Comparison of ENCODE assay signal across 8 mouse cellular contexts in genomic region chr12:85279396-85280080, GRCm38 (mm10). TPM values are rescaled to one million over a fixed set of nuclear protein-coding genes. Genes with fewer than 3 reads are reported as not detected.
A peak's percentile ranks its signal among the peaks of the same experiment; 100 is the strongest.
DNase-seq lines count a peak whose midpoint lies in the region; ATAC-seq lines count a peak whose summit lies in the region.

No protein-coding gene starts in this region.

- peak overlapping the region; percentile 75 for H3K27ac ChIP-seq in lung, embryonic 16.5 days (ENCODE audit: low read length)
- peak overlapping the region; percentile 76; the same call in 1 of the 2 replicates for H3K27ac ChIP-seq in forebrain, embryonic 15.5 days (replicated peaks)
- H3K27ac ChIP-seq in liver, embryonic 13.5 days = peak overlapping the region; percentile 96
- H3K27ac ChIP-seq in stomach, embryonic 16.5 days (ENCODE audit: low read length) = peak overlapping the region; percentile 88

- peak overlapping the region; percentile 97 for H3K9ac ChIP-seq in lung, embryonic 16.5 days (ENCODE audit: low read length)
- peak overlapping the region; percentile 85 for H3K9ac ChIP-seq in forebrain, embryonic 15.5 days (replicated peaks)
- H3K9ac ChIP-seq in liver, embryonic 13.5 days = peak overlapping the region; percentile 93
- peak overlapping the region; percentile 95 for H3K9ac ChIP-seq in stomach, embryonic 16.5 days (ENCODE audit: low read length)

- H3K4me1 ChIP-seq in lung, embryonic 16.5 days (replicated peaks; ENCODE audit: control insufficient read depth, insufficient read depth, low read length) = 0 out of 2 replicates have a peak, but pooled peaks cover 9% of the 10 kb centered on the region
- peaks cover 14% of the 10 kb centered on the region for H3K4me1 ChIP-seq in forebrain, embryonic 15.5 days
- H3K4me1 ChIP-seq in liver, embryonic 13.5 days (replicated peaks) = peaks cover 32% of the 10 kb centered on the region
- H3K4me1 ChIP-seq in stomach, embryonic 16.5 days (ENCODE audit: control insufficient read depth, insufficient read depth, low read length) = peaks cover 4% of the 10 kb centered on the region

- H3K36me3 ChIP-seq in lung, embryonic 16.5 days (ENCODE audit: control insufficient read depth, insufficient read depth, low read length) = peaks cover 5% of the 10 kb centered on the region; the same call in 1 of the 2 replicates
- H3K36me3 ChIP-seq in forebrain, embryonic 15.5 days = no peaks in the 10 kb centered on the region
- H3K36me3 ChIP-seq in liver, embryonic 13.5 days = peaks cover 18% of the 10 kb centered on the region
- 0 out of 2 replicates have a peak, but pooled peaks cover 6% of the 10 kb centered on the region for H3K36me3 ChIP-seq in stomach, embryonic 16.5 days (ENCODE audit: control insufficient read depth, insufficient read depth, low read length)

- H3K27me3 ChIP-seq in lung, embryonic 16.5 days (ENCODE audit: control insufficient read depth, insufficient read depth, low read depth, low read length) = no peaks in the 10 kb centered on the region
- no peaks in the 10 kb centered on the region for H3K27me3 ChIP-seq in forebrain, embryonic 15.5 days
- no peaks in the 10 kb centered on the region for H3K27me3 ChIP-seq in liver, embryonic 13.5 days
- no peaks in the 10 kb centered on the region for H3K27me3 ChIP-seq in stomach, embryonic 16.5 days (ENCODE audit: control insufficient read depth, insufficient read depth, low read length)

- ATAC-seq in lung, embryonic 16.5 days (ENCODE audit: low read depth) = peak; percentile 26
- ATAC-seq in forebrain, embryonic 15.5 days (replicated peaks) = peak; percentile 49
- peak; percentile 55 for ATAC-seq in liver, embryonic 13.5 days (ENCODE audit: low read depth)
- ATAC-seq in stomach, embryonic 16.5 days (ENCODE audit: insufficient read depth, low FRiP score) = 0 out of 2 replicates have a peak, but pooled peaks have one; percentile 15

- H3K4me2 ChIP-seq in lung, embryonic 16.5 days (ENCODE audit: low read depth, low read length) = peak overlapping the region; percentile 90
- H3K4me2 ChIP-seq in forebrain, embryonic 15.5 days (replicated peaks) = peak overlapping the region; percentile 82
- H3K4me2 ChIP-seq in liver, embryonic 13.5 days = peak overlapping the region; percentile 87
- H3K4me2 ChIP-seq in stomach, embryonic 16.5 days (ENCODE audit: low read depth, low read length) = peak overlapping the region; percentile 77

- 5% methylated on average over 10 of the region's 10 CpGs for WGBS in lung, embryonic 16.5 days
- 6% methylated on average over 10 of the region's 10 CpGs for WGBS in forebrain, embryonic 15.5 days
- 3% methylated on average over 10 of the region's 10 CpGs for WGBS in liver, embryonic 13.5 days (ENCODE audit: insufficient replicate concordance)
- WGBS in stomach, embryonic 16.5 days = 6% methylated on average over 10 of the region's 10 CpGs

- no peak for DNase-seq in lung, postnatal 14 days
- DNase-seq in cerebellum, adult 11 months = peak; percentile 42
- DNase-seq in liver, embryonic 13.5 days = peak; percentile 30
- DNase-seq in thymus, postnatal 10 days (ENCODE audit: low spot score in 2 of 2) = no peak
- DNase-seq in thymus, postnatal 4 days = no peak

- H3K4me3 ChIP-seq in lung, embryonic 16.5 days (ENCODE audit: low read length) = peak overlapping the region; percentile 89
- peak overlapping the region; percentile 78 for H3K4me3 ChIP-seq in forebrain, embryonic 15.5 days
- peak overlapping the region; percentile 87 for H3K4me3 ChIP-seq in liver, embryonic 13.5 days (replicated peaks)
- H3K4me3 ChIP-seq in stomach, embryonic 16.5 days (replicated peaks; ENCODE audit: low read length) = peak overlapping the region; percentile 89

- H3K9me3 ChIP-seq in lung, embryonic 16.5 days (ENCODE audit: control insufficient read depth, low read length) = no peaks in the 10 kb centered on the region
- no peaks in the 10 kb centered on the region for H3K9me3 ChIP-seq in forebrain, embryonic 15.5 days
- H3K9me3 ChIP-seq in liver, embryonic 13.5 days (replicated peaks) = peaks cover 5% of the 10 kb centered on the region; the same call in 1 of the 2 replicates
- H3K9me3 ChIP-seq in stomach, embryonic 16.5 days (replicated peaks; ENCODE audit: control insufficient read depth, low read length) = no peaks in the 10 kb centered on the region

RNA-seq across cellular contexts. Expression of gene Acyp1, which starts 8.7 kb away (rescaled TPM):
- 67.5 and 70.2 TPM in 2 replicates for polyA plus RNA-seq in lung, embryonic 16.5 days (2015; fragmentation: Nextera tagmentation; extraction: Ambion mirVana)
- polyA plus RNA-seq in forebrain, embryonic 15.5 days (2015; fragmentation: Nextera tagmentation; extraction: Ambion mirVana) = 56.4 TPM in 2 replicates
- 66.3 and 71.4 TPM in 2 replicates for polyA plus RNA-seq in liver, embryonic 13.5 days (2015; fragmentation: Nextera tagmentation; extraction: Ambion mirVana)
- 39.5 and 50.6 TPM in 2 replicates for polyA plus RNA-seq in stomach, embryonic 16.5 days (2015; fragmentation: Nextera tagmentation; extraction: Ambion mirVana)

RNA-seq across cellular contexts. Expression of gene Zc2hc1c, which starts 8.9 kb away (rescaled TPM):
- 2.5 and 2.9 TPM in 2 replicates for polyA plus RNA-seq in lung, embryonic 16.5 days (2015; fragmentation: Nextera tagmentation; extraction: Ambion mirVana)
- 1.1 TPM in 2 replicates for polyA plus RNA-seq in forebrain, embryonic 15.5 days (2015; fragmentation: Nextera tagmentation; extraction: Ambion mirVana)
- 0.12 and 0.14 TPM in 2 replicates for polyA plus RNA-seq in liver, embryonic 13.5 days (2015; fragmentation: Nextera tagmentation; extraction: Ambion mirVana)
- 2.0 and 2.1 TPM in 2 replicates for polyA plus RNA-seq in stomach, embryonic 16.5 days (2015; fragmentation: Nextera tagmentation; extraction: Ambion mirVana)

RNA-seq across cellular contexts. Expression of gene Mlh3, which starts 9.1 kb away (rescaled TPM):
- polyA plus RNA-seq in lung, embryonic 16.5 days (2015; fragmentation: Nextera tagmentation; extraction: Ambion mirVana) = 8.5 and 9.0 TPM in 2 replicates
- polyA plus RNA-seq in forebrain, embryonic 15.5 days (2015; fragmentation: Nextera tagmentation; extraction: Ambion mirVana) = 10.3 and 10.7 TPM in 2 replicates
- polyA plus RNA-seq in liver, embryonic 13.5 days (2015; fragmentation: Nextera tagmentation; extraction: Ambion mirVana) = 2.8 and 3.0 TPM in 2 replicates
- 6.6 and 8.4 TPM in 2 replicates for polyA plus RNA-seq in stomach, embryonic 16.5 days (2015; fragmentation: Nextera tagmentation; extraction: Ambion mirVana)

RNA-seq across cellular contexts. Expression of gene Nek9, which starts 59.6 kb away (rescaled TPM):
- polyA plus RNA-seq in lung, embryonic 16.5 days (2015; fragmentation: Nextera tagmentation; extraction: Ambion mirVana) = 20.7 and 20.9 TPM in 2 replicates
- 13.7 and 14.6 TPM in 2 replicates for polyA plus RNA-seq in forebrain, embryonic 15.5 days (2015; fragmentation: Nextera tagmentation; extraction: Ambion mirVana)
- polyA plus RNA-seq in liver, embryonic 13.5 days (2015; fragmentation: Nextera tagmentation; extraction: Ambion mirVana) = 5.0 and 6.1 TPM in 2 replicates
- polyA plus RNA-seq in stomach, embryonic 16.5 days (2015; fragmentation: Nextera tagmentation; extraction: Ambion mirVana) = 16.8 and 17.1 TPM in 2 replicates

Comparison
In these comparisons a context has a peak if more than half of its experiments do, and no peak if none do; other contexts are left out.
1. DNase-seq: peak in cerebellum, adult 11 months (single experiment) and liver, embryonic 13.5 days (single experiment); none in lung, postnatal 14 days (single experiment), thymus, postnatal 10 days (0 of 2) and thymus, postnatal 4 days (single experiment).
2. Peak in every context shown above with its lines, with median percentiles within 50 percentile points of each other: ATAC-seq, H3K27ac ChIP-seq, H3K4me2 ChIP-seq, H3K4me3 ChIP-seq and H3K9ac ChIP-seq.